Mouse (Mus musculus): ENCODE data around the gene Pigq.

The Pigq gene

DNA sequence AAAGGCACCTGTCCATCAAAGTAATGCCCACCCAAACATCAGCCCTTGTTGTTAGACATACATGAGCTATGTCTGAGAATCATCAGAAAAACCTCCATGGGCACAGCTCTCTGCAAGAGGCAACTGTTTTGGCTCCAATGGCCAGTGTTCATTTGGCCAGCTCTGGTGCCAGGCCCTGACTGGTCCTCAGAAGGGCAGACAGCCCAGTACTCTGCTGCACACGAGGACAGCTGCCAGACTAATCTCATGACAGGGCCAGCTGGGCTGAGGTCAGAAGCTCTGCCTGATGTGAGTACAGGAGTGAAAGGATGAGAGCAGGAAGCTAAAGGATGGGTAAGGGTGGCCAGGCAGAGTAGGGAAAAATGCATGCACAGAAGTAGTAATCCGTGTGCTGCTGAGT lies 19.4 kb downstream of the Pigq start:
- no peak for DNase-seq (ENCODE audit: low read depth)

DNA sequence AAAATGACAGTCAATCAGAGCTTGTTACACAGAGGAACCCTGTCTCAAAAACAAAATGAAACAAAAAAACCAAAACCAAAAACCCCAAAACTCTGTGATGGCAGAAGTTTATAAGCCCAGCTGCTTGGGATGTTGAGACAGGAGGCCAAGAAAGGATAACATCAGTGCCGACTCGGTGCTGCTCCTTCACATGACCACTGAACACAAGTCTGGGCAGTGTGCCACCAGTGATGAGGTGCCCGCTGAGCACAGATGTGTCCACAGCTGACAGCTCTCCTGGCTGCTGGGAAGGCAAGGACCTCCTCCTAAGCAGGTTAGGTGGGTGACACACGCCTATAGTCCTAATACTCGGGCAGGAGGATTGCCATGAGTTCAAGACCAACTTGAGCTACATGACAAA lies 22.6 kb downstream of the Pigq start:
- peak; percentile 43 for DNase-seq (ENCODE audit: low read depth)

DNA sequence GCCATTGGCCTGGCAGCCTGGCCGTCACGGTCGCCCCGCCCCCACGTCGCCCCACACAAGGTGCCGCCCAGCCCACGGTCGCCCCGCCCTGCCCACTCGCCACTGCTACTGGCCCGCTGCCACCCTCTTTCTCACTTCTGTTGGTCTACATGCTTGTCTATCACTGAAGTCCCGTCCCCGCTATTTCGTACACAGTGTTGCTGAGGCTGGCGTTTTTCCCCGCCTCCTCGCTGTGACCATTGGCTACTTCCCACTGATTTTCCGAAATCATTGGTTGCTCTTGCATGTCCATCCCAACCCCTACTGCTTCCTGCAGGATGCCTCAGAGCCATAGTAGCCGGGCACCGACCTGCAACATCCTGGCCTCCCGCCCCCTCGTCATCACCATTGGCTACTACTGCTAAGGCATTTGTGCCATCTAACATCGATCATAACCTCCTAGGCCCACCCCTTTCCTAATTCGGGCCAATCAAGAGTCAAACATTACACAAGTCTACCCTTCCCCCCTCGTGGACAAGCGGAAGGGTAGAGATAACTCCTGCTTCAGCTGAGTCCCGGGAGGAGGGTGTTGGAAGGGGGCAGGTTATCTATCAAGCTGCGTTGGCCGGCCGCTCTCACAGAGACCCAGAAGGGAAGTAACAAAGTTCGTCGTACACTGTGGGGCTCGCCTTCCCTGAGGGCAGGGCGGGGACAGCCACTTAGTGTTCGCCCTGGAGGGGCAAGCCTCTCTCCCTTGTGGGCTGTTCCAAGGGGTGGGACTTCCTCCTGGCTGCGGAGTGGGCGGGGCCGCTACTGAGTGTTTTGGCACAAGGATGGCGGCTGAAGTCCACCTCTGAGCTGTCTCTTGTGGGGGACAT lies 24.7 kb downstream of the Pigq start:
- DNase-seq (ENCODE audit: low read depth) = peak; percentile 100

DNA sequence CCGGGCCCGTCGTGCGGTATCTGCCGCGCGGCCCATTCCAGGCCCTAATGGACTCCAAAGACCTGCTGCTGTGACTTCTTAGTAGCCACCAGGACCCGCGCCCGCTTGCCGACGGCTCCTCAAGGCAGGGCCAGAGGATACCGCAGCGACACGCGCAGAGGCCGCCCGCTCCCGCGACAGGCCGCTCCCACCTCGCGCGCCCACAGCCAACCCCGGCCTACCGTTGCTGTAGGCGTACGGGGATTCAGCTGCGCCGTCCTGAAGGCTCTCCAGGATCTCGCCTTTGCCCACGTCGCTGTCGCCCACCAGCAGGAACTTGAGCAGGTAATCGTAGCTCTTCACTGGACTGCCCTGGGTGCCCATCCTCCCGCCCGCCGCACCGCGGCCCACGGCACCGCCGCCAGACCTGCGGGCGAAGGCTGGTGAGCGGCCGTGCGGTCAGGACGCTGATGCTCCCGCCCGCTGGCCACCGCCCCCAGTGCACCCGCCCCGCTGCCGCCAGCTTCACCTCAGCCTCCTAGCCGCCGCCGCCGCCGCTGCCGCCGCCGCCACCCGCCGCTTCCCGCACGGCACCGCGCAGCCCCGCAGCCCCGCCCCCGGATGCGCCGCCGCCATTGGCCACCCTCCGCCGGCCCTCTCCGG lies 25.5 kb downstream of the Pigq start, which contains the start of gene Rab40c:
Gene Rab40c (minus strand): TSS at position 584 of the 642 bp plus-strand sequence.
- DNase-seq (ENCODE audit: low read depth) = peak; percentile 43

DNA sequence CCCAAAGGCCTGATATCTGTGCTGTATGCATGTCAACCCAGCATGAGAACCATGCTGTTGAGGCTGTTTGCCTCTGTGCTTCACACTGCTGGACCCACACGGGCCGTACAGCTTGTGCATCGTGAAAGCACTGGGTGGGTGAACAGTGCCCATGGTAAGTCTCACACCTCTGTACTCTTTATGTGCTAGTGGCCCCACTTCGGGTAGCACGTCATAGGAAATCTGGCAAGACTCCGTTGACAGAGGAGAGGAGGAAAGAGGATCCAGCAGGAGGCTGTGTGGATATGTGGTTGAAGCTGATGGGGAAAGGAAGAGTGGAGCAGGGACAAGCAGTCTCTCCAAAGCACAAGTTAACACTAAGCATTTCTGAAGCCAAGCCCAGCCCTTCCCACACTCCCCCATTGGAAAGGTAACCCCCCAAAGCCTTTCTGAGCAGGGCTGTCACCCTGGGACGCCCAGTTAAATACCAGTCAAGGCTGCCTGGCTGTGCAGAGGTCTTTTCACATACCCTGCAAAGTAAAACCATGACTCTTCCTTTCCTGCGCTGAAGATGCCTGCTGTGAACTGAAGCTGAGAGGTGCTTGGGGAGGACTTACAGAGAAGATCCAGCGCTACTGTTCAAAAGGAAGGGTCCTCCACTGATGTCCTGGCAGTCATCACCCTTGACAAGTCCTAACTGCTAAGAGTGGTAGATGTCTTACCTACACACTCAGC lies 26.5 kb downstream of the Pigq start:
- no peak for DNase-seq (ENCODE audit: low read depth)

DNA sequence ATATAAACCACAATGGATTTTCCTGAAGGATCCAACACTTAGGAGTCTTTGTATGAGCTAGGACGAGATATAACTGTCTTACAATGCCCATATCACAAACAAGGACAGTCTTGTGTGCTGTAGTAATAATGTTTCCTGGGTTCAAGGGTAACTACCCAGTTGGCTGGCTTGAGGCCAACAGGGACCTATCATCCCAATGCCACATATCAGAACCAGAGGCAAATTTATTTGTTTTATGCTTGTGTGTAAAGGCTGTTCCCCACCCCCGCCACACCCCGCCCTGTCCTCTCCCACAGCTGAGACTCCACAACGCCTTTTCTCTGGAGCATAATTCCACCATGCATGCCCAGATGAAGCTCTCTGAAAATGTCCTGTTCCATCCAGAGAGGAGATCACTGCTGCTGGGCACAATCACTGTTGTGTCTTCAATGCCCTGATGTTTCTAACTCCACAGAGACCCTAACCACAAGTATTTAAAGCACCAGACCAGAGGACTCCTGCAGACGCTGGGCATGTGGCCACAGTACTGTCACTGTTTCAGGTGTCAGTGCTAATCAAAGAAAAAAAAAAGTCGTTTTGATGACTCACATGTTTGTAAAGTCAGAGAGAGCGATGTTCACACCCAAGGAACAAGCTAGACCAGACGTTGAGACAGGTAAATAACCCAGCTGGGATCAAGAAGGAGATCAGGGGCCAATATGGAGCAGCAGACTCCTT lies 27.6 kb downstream of the Pigq start:
- DNase-seq (ENCODE audit: low read depth) = no peak

DNA sequence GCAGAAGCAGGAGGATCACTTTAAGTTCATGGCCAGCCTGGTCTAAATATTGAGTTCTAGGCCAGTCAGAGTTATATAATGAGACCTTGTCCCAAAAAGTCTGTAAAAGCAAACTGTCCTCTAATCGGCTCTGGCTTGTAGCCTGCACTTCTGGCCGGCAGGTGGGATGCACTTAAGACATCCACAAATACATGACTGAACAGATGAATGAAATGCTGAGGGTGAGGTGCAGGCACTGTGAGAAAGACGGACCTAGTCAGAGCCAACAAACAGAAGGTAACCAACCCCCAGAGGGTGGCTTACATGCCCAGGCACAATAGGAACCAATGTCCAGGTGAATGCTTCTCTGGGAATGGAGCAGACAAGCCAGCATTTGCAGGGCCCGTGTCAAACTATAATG lies 30.4 kb downstream of the Pigq start:
- DNase-seq (ENCODE audit: low read depth) = no peak

DNA sequence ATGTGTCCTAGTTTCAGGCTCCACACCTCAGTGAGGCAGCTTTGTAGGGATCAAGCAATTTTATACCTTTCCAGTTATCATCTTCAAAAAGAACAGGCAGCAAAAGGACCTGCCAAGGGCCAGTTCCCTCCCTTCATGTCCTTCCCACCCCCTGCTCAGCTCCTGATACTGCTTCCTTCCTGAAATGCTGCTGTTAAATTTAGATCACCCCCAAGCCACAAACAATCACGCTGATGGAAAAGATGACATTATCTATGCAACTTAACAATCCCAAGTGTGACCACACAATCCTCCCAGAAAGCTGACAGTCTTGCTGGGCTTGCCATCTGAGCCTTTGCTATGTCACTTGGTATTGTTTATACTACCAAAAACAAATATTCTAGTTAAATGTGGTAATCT lies 30.9 kb downstream of the Pigq start:
- DNase-seq (ENCODE audit: low read depth) = peak; percentile 90

DNA sequence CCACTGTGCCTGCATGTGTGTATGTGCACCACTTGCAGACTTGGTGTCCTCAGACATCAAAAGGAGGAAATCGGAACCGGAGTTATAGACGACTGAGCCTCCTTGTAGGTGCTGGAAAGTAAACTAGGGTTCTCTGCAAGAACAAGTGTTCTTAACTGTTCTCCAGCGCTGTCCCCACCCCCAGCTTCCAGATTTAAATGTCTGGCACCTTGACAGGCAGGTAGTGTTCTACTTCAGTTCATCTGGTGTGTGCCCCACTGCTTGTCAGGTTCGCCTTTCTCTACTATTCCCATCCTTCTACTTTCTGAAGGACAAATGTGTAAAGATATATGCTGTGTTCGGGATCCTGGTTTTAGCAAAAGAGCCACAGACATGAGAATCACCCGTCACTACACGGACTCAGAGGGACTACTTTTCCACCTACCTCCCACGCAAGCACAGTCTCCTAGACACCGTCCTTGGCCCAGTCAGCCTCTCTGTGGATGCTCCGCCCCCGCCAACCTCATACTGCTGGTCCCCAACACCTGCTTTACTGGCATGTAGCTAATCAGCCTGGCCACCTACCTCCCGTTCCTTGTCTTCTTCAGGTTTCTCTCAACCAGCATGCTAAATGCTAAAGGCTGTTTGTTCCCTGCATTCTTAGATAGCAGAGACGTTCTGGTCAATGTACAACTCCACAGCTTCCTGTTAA lies 31.4 kb downstream of the Pigq start:
- DNase-seq (ENCODE audit: low read depth) = no peak

DNA sequence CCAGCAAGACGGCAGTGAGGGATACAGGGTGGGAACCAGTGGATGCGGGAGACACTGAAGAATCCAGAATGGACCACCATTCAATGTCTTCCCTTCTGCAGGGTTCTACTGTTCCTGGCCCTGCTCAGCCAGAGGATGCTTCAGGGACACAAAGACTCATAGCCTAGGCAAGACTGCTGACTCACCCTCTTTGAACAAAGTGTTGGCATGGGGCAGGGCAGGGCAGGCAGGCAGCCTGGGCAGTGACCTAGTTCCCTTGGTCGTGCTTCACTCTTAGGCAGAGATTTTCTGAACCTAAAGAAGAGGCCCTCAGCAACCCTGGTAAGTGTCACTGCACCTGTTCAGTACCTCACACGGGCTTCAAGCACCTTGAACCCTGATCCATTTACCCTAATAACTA lies 32.9 kb downstream of the Pigq start:
- DNase-seq (ENCODE audit: low read depth) = peak; percentile 52

DNA sequence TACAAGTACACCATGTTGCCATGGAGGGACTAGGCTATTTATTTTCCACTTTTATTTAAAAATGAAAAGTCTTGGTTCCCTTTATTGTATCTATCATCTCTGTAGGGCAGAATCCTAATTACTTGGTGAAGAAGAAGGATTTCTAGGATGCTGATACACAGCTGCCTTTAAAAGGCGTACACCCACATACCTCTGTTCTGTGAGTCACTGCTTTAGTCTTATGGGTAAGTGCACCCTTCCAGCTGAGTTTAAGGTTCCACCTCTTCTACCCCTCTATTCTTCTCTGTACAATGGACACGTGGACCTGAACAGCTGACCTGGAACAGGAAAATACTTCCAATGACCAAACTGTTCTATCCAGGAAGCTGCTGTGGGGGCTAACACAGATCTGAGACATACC lies 37.1 kb downstream of the Pigq start:
- DNase-seq (ENCODE audit: low read depth) = no peak

DNA sequence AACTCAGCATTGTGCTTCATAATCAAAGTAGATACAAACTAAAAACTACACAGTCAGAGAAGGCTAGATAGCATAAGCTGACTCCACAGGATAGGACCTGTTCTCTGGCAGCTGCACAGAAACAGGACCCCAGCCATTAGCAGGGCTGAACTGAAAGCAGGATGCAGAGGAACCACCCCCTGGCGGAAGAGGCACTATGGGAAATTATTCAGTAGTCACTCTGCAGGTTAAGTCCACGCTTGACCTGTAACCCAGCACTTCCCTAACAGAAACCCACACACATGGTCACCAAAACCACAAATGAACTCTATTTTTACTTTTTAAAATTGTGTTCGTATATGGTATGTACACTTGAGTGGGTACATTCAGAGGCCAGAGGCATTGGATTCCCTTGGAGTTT lies 41.7 kb downstream of the Pigq start:
- DNase-seq (ENCODE audit: low read depth) = peak; percentile 65

DNA sequence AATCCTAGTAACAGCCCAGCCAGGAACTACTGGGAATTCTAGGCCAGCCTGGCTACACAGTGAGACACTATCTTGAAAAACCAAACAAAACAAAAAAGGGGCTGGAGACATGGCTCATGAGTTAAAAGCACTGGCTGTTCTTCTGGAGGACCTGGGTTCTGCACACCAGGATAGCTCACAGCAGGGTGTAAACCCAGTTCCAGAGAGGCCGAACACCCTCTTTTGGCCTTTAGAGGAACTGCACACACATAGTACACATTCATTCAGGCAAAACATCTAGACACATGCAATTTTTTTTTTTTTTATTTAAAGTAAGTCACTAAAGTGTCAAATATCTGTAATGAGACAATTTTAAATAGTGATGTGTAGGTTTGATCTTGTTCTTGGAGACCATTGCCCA lies 44.5 kb downstream of the Pigq start:
- no peak for DNase-seq (ENCODE audit: low read depth)

DNA sequence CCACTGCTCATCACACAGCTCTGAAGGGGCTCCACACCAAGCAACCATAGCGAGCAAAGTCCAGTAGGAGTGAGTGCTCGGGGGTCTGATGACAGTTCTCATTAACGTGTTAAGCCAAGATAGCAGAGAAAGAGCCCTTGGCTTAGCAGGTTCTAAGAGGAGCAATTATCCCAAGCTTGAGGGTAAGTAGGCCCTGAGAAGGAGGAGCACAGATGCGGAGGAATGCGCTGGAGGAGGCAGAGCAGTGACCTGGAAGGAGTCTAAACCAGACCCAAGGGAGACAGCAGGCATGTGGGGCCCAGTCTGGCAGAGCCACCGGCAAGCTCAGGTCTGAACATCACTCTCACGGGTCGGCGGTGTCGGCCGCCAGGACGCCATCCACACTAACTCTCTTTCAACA lies 48.8 kb downstream of the Pigq start:
- DNase-seq (ENCODE audit: low read depth) = no peak

DNA sequence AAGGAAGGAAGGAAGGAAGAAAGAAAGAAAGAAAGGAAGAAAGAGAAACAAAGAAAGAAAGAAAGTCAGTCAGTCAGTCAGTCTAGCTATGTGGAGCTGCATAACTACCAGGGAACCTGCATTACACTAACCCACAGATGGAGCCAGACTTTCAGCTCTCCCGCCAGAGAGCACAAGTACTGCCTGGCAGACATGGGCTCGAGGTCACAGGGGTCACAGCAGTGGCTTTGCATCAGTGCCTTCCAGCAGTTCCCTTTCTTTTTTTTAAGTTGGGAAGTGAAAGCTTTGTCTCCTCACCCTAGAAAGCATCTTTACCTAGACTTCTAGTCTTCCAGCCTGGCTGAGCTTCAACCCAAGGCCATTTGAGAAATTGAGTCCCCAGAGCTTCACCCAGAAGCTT lies 49.3 kb downstream of the Pigq start:
- DNase-seq (ENCODE audit: low read depth) = peak; percentile 50

DNA sequence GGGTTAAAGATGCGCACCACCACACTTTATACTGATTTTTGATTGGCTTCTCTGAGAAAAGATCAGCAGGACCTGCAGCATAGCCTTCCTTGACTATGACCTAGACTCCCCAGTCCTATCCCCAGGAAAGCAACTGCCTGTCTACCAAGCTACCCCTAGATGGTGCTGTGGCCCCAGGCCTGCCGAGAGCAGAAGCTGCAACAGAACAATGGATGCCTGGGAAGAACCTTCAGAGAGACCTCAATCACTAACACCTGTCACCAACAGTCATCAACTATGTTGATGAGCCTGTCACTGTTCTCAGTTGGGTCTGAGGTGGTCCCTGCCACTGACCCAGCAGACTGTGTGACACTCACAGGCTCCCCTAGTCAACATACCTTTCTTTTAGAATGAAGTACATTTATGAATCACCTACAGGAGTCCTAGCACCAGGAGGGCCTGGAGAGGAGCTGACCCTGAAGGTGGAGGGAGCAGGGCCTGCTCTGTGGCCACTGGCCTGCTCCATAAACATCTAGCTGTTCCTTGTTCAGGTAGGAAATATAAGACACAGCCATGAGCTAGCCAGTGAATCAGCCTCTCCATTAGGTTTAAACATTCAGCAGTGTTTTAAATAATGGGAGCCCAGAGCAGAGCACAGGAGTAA lies 50.6 kb downstream of the Pigq start:
- DNase-seq (ENCODE audit: low read depth) = peak; percentile 80

DNA sequence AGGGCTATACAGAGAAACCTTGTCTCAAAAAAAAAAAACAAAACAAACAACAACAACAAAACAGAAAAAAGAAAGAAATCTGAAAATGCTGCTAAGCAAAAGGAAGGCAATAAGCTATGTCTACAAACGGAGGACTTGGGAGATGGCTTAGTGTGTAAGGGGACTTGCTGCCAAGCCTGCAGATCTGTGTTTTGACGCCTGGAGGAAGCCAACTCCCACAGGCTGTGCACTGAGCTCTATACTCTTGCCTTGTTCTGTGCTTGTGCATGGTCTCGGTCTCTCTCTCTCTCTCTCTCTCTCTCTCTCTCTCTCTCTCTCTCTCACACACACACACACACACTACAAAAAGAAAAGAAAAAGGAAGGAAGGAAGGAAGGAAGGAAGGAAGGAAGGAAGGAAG lies 55.9 kb downstream of the Pigq start:
- DNase-seq (ENCODE audit: low read depth) = no peak

DNA sequence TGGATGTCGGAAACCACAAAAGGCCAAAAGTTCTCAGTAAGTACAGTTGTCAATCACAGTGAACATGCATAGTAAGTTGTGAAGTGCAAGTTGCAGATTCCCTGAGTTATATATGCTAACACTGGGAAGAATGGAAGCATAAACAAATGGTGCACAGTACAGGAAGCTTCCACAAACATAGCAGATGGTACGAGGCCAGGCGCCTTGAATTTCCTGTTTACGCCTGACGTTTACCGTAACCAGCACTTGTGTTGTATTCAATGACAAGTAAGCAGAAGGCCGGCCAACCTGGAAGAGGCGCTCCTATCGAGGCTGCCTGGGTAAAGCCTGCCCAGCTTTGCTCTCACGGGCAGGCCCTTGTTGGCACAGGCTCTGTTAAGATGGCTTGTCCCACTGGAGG lies 57.3 kb downstream of the Pigq start:
- DNase-seq (ENCODE audit: low read depth) = no peak

DNA sequence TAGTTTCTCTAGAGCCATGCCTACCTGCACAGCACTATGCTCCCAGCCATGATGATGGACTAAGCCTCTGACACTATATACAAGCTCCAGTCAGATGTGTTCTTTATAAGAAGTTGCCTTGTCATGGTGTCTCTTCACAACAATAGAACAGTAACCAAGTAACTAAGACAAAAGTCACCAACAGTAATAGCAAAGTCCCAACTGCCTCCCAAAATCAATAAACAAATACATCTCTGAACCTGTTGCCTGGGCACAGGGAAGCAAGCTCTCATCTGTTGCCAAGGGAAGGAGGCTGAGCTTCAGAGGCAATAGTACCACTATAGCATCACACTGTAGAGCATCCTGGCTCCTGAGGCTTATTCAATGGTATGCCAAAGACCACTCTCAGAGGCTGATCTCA lies 57.9 kb downstream of the Pigq start:
- no peak for DNase-seq (ENCODE audit: low read depth)

DNA sequence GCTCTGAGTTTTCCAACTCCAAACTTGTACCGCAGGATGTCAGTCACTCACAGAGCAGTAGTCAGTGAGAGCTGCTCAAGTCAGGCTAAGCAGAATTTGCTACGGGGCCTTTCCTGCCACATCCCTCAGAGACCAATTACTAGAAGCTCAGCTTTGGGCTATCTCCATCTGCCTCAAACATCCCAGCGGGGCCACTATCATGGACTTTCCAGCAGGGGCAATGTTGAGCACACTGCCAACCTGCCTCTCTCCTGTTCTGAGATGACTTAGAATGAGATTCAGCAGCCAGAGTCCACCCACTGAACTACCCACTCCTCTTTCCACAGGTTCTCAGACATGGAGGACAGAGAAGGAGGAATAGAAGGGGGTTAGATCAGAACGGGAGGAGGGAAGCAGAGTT lies 59.1 kb downstream of the Pigq start:
- DNase-seq (ENCODE audit: low read depth) = peak; percentile 38

DNA sequence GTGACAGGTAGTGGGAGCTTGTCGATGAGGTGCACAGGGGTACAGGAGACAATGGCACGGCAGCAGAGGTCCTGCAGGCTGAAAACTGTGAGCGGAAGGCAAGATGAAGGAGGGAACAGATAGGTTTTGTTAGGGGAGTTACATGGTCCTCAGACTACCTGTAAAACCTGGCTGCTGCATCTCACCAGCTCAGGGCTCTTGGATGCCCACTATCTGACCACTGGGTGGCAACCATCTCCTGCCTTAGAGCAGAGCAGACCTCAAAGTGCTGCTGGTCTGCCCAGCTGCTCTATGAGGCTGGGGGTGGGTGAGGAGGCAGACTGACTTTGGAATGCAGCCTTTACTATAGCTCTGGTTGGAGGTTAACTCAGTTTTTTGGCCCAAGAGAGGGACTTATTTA lies 60.9 kb downstream of the Pigq start:
- no peak for DNase-seq (ENCODE audit: low read depth)

Measured in 416B (cell line).